Mouse (Mus musculus): ENCODE measurements at regions not wholly inside any gene's neighbourhood (a gene's known extent, or its start where the extent isn't known, plus 50 kb on each side); places are given as distances from the start of the nearest gene placed in this dataset.

DNA sequence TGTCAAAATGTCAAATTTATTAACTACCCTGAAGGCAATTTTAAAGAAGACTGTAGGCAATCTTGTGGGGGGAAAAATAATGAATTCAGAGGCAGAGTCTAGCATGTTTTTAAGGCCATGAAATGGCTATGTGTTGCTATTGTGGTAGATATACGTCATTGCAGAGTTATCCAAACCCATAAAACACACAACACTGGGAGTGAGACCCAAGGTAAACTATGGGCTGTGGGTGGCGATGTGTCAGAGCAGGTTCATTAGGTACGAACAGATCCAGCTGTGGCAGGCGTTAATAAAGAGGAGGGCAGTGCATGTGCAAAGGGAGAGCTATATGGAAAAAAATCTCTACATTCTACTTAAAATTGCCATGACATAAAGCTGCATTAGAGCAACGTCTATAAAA is 189.4 kb upstream of the Btg1 start:
- H3K27me3 ChIP-seq (replicated peaks) = no peaks in the 10 kb centered on the region
- no peak for TF ChIP-seq FLI1 (IDR thresholded peaks at IDR 0.05; ENCODE audit: low read length)
- TF ChIP-seq GATA1 (IDR thresholded peaks at IDR 0.05; ENCODE audit: borderline replicate concordance, low read length) = no peak

DNA sequence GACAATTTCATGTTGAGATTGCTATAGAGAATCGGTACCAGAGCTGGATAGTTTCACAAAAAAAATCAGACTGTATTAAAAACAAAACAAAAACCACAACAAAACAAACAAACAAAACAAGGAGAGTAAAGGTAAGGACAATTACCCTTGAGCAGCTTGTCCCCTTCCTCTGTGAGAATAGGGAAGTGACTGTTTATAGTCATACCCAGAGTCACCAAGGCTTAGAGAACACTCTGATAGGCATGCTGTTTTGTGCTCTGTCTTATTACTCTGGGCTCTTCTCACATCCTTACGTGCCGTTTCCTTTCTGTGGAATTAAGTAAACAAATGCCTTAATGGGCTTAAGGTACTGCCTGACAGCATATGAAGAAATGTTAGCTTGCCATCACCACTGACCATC is 186.7 kb upstream of the Btg1 start:
- Histone ChIP-seq H3K36me3 (replicated peaks; ENCODE audit: low read length) (no peaks in the 10 kb centered on the region), H3K4me1 (peaks cover under 1% of the 10 kb centered on the region; the same call in 1 of the 2 replicates), H3K27me3 (replicated peaks) (no peaks in the 10 kb centered on the region), H3K9me3 (no peaks in the 10 kb centered on the region), H3K4me3 (replicated peaks) (no peak overlapping the region)
- TF ChIP-seq GATA1 (IDR thresholded peaks at IDR 0.05; ENCODE audit: borderline replicate concordance, low read length) = no peak
- no peak for TF ChIP-seq FLI1 (IDR thresholded peaks at IDR 0.05; ENCODE audit: low read length)

More for the DNA sequence above, 189.4 kb upstream of the Btg1 start:
- H3K4me3 ChIP-seq (replicated peaks) = no peak overlapping the region
- H3K36me3 ChIP-seq (replicated peaks; ENCODE audit: low read length) = no peaks in the 10 kb centered on the region
- no peaks in the 10 kb centered on the region for H3K4me1 ChIP-seq
- no peaks in the 10 kb centered on the region for H3K9me3 ChIP-seq

DNA sequence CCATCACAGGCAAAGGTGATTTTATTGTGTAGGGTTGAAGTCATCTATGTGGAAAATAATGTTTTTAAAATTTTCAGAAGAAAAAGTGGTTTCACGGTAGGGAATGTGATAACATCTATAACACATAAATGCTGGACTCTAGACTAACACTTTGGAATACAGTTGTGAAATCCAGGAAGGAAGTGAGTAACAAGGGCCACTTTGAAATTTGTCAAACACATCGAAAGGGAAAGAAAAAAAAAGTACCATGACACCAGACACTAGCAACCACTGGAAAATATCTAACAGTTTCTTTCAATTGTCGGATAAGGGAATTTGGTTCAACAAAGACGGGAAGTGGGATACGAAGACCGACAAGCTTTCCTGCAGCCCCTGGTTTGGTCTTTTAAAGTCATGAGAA is 181.7 kb upstream of the Btg1 start:
- TF ChIP-seq GATA1 (IDR thresholded peaks at IDR 0.05; ENCODE audit: borderline replicate concordance, low read length) (no peak), FLI1 (IDR thresholded peaks at IDR 0.05; ENCODE audit: low read length) (no peak)
- peak overlapping the region; percentile 14 for H3K4me3 ChIP-seq (replicated peaks)

DNA sequence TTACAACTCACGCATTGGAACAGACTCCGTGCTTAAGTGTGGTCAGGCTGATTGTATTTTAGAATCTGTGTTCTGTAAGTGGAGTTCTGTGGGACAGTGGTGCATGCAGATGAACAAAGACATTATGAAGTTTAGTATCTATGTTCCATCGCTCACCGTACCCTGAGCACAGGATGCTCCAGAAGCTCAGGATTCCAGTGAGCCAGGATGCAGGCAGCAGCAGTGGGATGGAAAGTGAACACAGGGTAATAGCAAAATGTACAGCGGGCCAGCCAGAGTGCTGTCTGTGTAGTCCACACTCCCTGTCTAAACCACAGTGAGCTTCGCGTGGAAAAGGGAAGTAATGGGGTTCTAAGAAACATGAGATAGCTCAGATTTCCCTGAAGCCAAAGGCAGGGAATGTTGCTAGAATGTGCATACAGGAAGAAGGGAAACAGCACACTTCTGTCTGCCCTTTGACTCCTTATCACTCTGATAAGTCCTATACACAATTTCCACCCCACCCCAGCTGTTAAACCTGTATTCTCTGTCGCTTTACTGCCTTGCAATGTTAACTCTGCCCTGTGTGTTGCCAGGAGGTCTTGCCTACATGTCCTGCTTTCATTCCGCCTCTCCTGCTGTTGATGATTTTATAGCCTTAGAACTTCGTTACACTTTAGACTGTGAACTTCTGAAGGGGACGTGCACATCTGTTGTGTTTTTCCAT is 178.3 kb upstream of the Btg1 start:
- Histone ChIP-seq H3K4me1 (peaks cover 14% of the 10 kb centered on the region), H3K27me3 (replicated peaks) (no peaks in the 10 kb centered on the region), H3K4me3 (replicated peaks) (no peak overlapping the region), H3K36me3 (replicated peaks; ENCODE audit: low read length) (no peaks in the 10 kb centered on the region), H3K9me3 (no peaks in the 10 kb centered on the region)
- TF ChIP-seq GATA1 (IDR thresholded peaks at IDR 0.05; ENCODE audit: borderline replicate concordance, low read length) (no peak), FLI1 (IDR thresholded peaks at IDR 0.05; ENCODE audit: low read length) (no peak)

More for the DNA sequence above, 181.7 kb upstream of the Btg1 start:
- Histone ChIP-seq H3K27me3 (replicated peaks) (no peaks in the 10 kb centered on the region), H3K4me1 (peaks cover 14% of the 10 kb centered on the region), H3K9me3 (no peaks in the 10 kb centered on the region), H3K36me3 (replicated peaks; ENCODE audit: low read length) (no peaks in the 10 kb centered on the region)

DNA sequence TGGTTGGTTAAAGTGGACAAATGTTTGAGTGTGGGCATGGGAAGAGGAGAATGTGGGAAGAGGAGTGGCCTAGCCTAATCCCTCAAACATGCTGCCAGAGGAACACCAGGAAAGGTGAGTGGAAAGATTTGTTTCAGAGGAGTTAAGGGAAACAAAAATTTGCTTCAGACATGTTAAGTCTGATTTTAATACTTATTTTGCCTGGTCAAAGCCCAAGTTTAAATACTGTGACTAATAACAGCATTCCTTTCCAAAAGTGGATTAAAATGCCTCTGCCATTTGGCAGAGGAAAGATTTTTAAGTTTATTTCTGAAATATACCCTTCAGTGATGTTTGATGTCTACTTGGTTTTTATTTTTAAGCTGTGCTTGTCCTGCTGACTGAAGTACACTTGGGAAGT is 174.6 kb upstream of the Btg1 start:
- Histone ChIP-seq H3K4me3 (replicated peaks) (no peak overlapping the region), H3K9me3 (no peaks in the 10 kb centered on the region), H3K36me3 (replicated peaks; ENCODE audit: low read length) (no peaks in the 10 kb centered on the region), H3K4me1 (peaks cover 8% of the 10 kb centered on the region), H3K27me3 (replicated peaks) (no peaks in the 10 kb centered on the region)
- TF ChIP-seq FLI1 (IDR thresholded peaks at IDR 0.05; ENCODE audit: low read length) (no peak), GATA1 (IDR thresholded peaks at IDR 0.05; ENCODE audit: borderline replicate concordance, low read length) (no peak)

DNA sequence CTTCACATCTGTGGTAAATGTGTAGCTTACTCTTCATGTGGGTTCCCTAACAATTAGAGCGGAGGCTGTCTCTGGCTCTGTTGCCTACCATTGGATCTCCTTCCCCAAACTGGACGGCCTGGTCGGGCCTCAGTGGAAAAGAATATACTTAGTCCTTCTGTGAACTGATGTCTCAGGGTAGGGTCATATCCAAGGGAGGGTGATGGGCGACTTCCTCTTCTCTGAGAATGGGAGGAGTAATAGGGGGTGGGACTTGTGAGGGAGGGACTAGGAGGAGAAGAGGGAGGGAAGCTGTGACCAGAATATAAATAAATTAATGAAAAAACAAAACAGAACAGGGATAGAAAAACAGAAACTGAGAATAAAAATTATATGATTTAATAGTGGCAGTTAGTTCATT is 166.5 kb upstream of the Btg1 start:
- no peaks in the 10 kb centered on the region for H3K4me1 ChIP-seq
- peaks cover 4% of the 10 kb centered on the region; the same call in 1 of the 2 replicates for H3K9me3 ChIP-seq
- H3K36me3 ChIP-seq (replicated peaks; ENCODE audit: low read length) = no peaks in the 10 kb centered on the region

DNA sequence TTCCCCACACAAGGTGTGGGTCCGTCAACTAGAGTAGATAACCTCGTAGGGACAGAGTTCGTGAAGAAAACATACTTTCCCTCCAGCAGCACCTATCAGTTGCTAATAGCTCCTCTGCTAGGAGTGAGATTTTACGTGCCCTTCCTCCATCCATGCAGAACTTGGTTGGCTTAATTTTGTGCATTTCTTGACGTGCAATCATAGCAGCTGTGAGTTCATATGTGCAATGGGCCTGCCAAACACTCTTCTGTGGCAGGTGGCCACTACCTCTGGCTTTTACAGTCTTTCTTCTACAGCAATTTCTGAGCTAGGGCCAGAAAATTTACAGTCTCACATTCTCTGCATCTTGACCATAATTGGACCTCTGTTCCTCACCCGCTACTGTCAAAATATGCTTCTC is 161.9 kb upstream of the Btg1 start:
- Histone ChIP-seq H3K27me3 (replicated peaks) (no peaks in the 10 kb centered on the region), H3K4me1 (no peaks in the 10 kb centered on the region), H3K36me3 (replicated peaks; ENCODE audit: low read length) (no peaks in the 10 kb centered on the region), H3K9me3 (peaks cover 4% of the 10 kb centered on the region; the same call in 1 of the 2 replicates), H3K4me3 (replicated peaks) (no peak overlapping the region)
- TF ChIP-seq GATA1 (IDR thresholded peaks at IDR 0.05; ENCODE audit: borderline replicate concordance, low read length) (no peak), FLI1 (IDR thresholded peaks at IDR 0.05; ENCODE audit: low read length) (no peak)

More for the DNA sequence above, 166.5 kb upstream of the Btg1 start:
- H3K4me3 ChIP-seq (replicated peaks) = no peak overlapping the region
- TF ChIP-seq FLI1 (IDR thresholded peaks at IDR 0.05; ENCODE audit: low read length) (no peak), GATA1 (IDR thresholded peaks at IDR 0.05; ENCODE audit: borderline replicate concordance, low read length) (no peak)
- H3K27me3 ChIP-seq (replicated peaks) = no peaks in the 10 kb centered on the region

DNA sequence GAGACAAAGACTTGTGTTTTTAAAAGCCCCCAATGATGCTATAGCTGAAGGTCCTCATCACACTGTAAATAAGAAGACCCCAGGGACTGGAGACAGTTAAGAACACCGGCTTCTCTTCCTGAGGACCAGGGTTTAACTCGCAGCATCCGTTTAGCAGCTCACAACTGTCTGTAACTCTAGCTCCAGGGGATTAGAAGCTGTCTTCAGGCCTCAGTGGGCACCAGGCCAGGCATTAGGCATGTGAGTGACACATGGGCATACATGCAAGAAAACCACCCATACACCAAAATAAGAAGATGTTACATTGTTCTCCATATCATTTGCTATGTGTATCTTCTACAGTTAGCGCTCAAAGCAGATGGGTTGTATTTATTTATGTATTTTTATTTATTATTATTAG is 158.3 kb upstream of the Btg1 start:
- no peaks in the 10 kb centered on the region for H3K36me3 ChIP-seq (replicated peaks; ENCODE audit: low read length)
- no peaks in the 10 kb centered on the region for H3K27me3 ChIP-seq (replicated peaks)
- no peak overlapping the region for H3K4me3 ChIP-seq (replicated peaks)
- no peaks in the 10 kb centered on the region for H3K9me3 ChIP-seq
- TF ChIP-seq FLI1 (IDR thresholded peaks at IDR 0.05; ENCODE audit: low read length) = no peak
- TF ChIP-seq GATA1 (IDR thresholded peaks at IDR 0.05; ENCODE audit: borderline replicate concordance, low read length) = no peak
- no peaks in the 10 kb centered on the region for H3K4me1 ChIP-seq

DNA sequence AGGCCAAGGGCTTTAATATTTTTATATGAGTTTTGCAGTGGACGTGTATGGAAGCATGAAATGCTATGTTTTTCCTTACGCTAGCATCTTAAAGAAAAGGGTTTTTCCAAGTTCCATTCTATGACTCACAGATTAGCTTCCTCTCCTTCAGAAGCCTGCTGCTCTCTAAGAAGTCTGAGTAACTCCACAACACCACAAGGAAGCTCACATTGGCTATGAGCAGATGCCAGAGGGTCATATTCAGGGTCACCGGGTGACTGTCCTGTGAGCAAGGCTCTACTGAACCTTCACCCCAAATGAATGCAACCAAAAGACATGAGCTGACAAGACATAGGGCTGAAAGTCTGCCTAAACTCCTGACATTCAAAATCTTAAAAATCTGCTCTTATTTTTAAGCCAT is 157.6 kb upstream of the Btg1 start:
- TF ChIP-seq FLI1 (IDR thresholded peaks at IDR 0.05; ENCODE audit: low read length) (no peak), GATA1 (IDR thresholded peaks at IDR 0.05; ENCODE audit: borderline replicate concordance, low read length) (no peak)
- Histone ChIP-seq H3K9me3 (no peaks in the 10 kb centered on the region), H3K4me1 (no peaks in the 10 kb centered on the region), H3K36me3 (replicated peaks; ENCODE audit: low read length) (no peaks in the 10 kb centered on the region), H3K4me3 (replicated peaks) (no peak overlapping the region), H3K27me3 (replicated peaks) (no peaks in the 10 kb centered on the region)

DNA sequence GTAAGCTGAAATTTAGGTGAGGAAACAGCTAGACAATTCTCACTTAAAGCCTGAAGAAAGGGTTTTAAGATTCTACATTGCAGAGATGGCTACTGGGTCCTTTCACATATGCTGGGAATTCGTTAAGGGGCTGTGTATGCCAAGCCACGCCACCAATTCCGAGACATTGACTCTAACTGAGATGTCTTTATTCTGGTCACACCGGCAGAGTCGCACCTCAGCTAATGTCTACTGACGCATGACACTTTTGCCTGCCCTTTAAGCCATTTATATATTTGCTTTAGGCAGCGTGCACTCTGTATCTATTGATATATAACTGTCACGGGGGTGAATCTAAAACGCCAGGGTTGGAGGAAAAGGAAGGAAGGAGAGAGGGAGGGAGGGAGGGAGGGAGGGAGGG is 156.7 kb upstream of the Btg1 start:
- no peak for TF ChIP-seq FLI1 (IDR thresholded peaks at IDR 0.05; ENCODE audit: low read length)
- Histone ChIP-seq H3K4me1 (no peaks in the 10 kb centered on the region), H3K9me3 (no peaks in the 10 kb centered on the region), H3K4me3 (replicated peaks) (no peak overlapping the region), H3K27me3 (replicated peaks) (no peaks in the 10 kb centered on the region), H3K36me3 (replicated peaks; ENCODE audit: low read length) (no peaks in the 10 kb centered on the region)

Measured in megakaryocyte, embryonic 14.5 days (primary cell).